Mouse (Mus musculus): Measurements from ENCODE around the gene Atp5d. TPM values are rescaled to one million over a fixed set of nuclear protein-coding genes. Genes with fewer than 3 reads are reported as not detected.
A peak's percentile ranks its signal among the peaks of the same experiment; 100 is the strongest.

The Atp5d gene
- polyA plus RNA-seq, 1 experiment from 2014 or later: 419 TPM

GRCm38 (mm10) chr10:80159021-80159560 is 20.7 kb downstream of the Atp5d start:
- peak overlapping the region; percentile 41 for H3K9ac ChIP-seq
- 0 out of 2 replicates have a peak, but pooled peaks cover 5% of the 10 kb centered on the region for H3K27me3 ChIP-seq (replicated peaks)
- peaks cover 36% of the 10 kb centered on the region for H3K36me3 ChIP-seq
- no peaks in the 10 kb centered on the region for H3K9me3 ChIP-seq (replicated peaks)
- WGBS (ENCODE audit: insufficient replicate concordance): 21% methylated on average over 12 of the region's 12 CpGs
- peak overlapping the region; percentile 96 for H3K4me2 ChIP-seq
- H3K4me3 ChIP-seq: peak overlapping the region; percentile 59
- no peak; the same call in 1 of the 2 replicates for ATAC-seq
- peaks cover 95% of the 10 kb centered on the region for H3K4me1 ChIP-seq
- peak overlapping the region; percentile 86 for H3K27ac ChIP-seq

GRCm38 (mm10) chr10:80159561-80160454 is 21.4 kb downstream of the Atp5d start:
- Histone ChIP-seq H3K27me3 (replicated peaks) (0 out of 2 replicates have a peak, but pooled peaks cover 10% of the 10 kb centered on the region), H3K36me3 (peaks cover 28% of the 10 kb centered on the region), H3K9me3 (replicated peaks) (no peaks in the 10 kb centered on the region), H3K9ac (peak overlapping the region; percentile 66), H3K4me1 (peaks cover 95% of the 10 kb centered on the region), H3K4me2 (peak overlapping the region; percentile 96), H3K4me3 (peak overlapping the region; percentile 59), H3K27ac (peak overlapping the region; percentile 86)
- peak; percentile 84 for ATAC-seq
- WGBS (ENCODE audit: insufficient replicate concordance): under 1% methylated on average over 55 of the region's 55 CpGs

- Histone ChIP-seq H3K27me3 (replicated peaks) (0 out of 2 replicates have a peak, but pooled peaks cover 10% of the 10 kb centered on the region), H3K4me2 (peak overlapping the region; percentile 96), H3K9me3 (replicated peaks) (no peaks in the 10 kb centered on the region), H3K4me3 (peak overlapping the region; percentile 59), H3K9ac (peak overlapping the region; percentile 66), H3K36me3 (peaks cover 19% of the 10 kb centered on the region), H3K4me1 (peaks cover 95% of the 10 kb centered on the region), H3K27ac (peak overlapping the region; percentile 85)
- ATAC-seq: peak; percentile 31
- WGBS (ENCODE audit: insufficient replicate concordance): under 1% methylated on average over 33 of the region's 33 CpGs
Measured at GRCm38 (mm10) chr10:80160455-80161371, 22.3 kb downstream of the Atp5d start.

- WGBS (ENCODE audit: insufficient replicate concordance): 24% methylated on average over 6 of the region's 7 CpGs
- Histone ChIP-seq H3K36me3 (peaks cover 10% of the 10 kb centered on the region), H3K4me1 (peaks cover 94% of the 10 kb centered on the region), H3K27me3 (replicated peaks) (0 out of 2 replicates have a peak, but pooled peaks cover 10% of the 10 kb centered on the region), H3K9ac (peak overlapping the region; percentile 66), H3K4me3 (peak overlapping the region; percentile 59), H3K9me3 (replicated peaks) (no peaks in the 10 kb centered on the region), H3K4me2 (peak overlapping the region; percentile 96), H3K27ac (peak overlapping the region; percentile 85)
- ATAC-seq: no peak
Measured at GRCm38 (mm10) chr10:80161522-80162242, 23.2 kb downstream of the Atp5d start.

GRCm38 (mm10) chr10:80162243-80162608 is 23.8 kb downstream of the Atp5d start:
- no peak for ATAC-seq
- Histone ChIP-seq H3K4me2 (peak overlapping the region; percentile 96; the same call in 1 of the 2 replicates), H3K36me3 (peaks cover 4% of the 10 kb centered on the region), H3K4me1 (peaks cover 94% of the 10 kb centered on the region), H3K9me3 (replicated peaks) (no peaks in the 10 kb centered on the region), H3K27me3 (replicated peaks) (0 out of 2 replicates have a peak, but pooled peaks cover 10% of the 10 kb centered on the region), H3K9ac (peak overlapping the region; percentile 66; the same call in 1 of the 2 replicates), H3K4me3 (no peak overlapping the region), H3K27ac (peak overlapping the region; percentile 85)
- 64% methylated on average over 3 of the region's 3 CpGs for WGBS (ENCODE audit: insufficient replicate concordance)

- H3K4me3 ChIP-seq: no peak overlapping the region
- no peaks in the 10 kb centered on the region for H3K36me3 ChIP-seq
- H3K27ac ChIP-seq: peak overlapping the region; percentile 85
- 69% methylated on average over 6 of the region's 6 CpGs for WGBS (ENCODE audit: insufficient replicate concordance)
- H3K4me1 ChIP-seq: peaks cover 88% of the 10 kb centered on the region
- no peak for ATAC-seq
- 0 out of 2 replicates have a peak, but pooled peaks cover 10% of the 10 kb centered on the region for H3K27me3 ChIP-seq (replicated peaks)
- H3K4me2 ChIP-seq: peak overlapping the region; percentile 3; the same call in 1 of the 2 replicates
- 0 out of 2 replicates have a peak overlapping the region, but pooled peaks have one; percentile 66 for H3K9ac ChIP-seq
- no peaks in the 10 kb centered on the region for H3K9me3 ChIP-seq (replicated peaks)
Measured at GRCm38 (mm10) chr10:80162716-80163299, 24.4 kb downstream of the Atp5d start.

GRCm38 (mm10) chr10:80163721-80164120 is 25.3 kb downstream of the Atp5d start:
- Histone ChIP-seq H3K9me3 (replicated peaks) (no peaks in the 10 kb centered on the region), H3K4me1 (peaks cover 83% of the 10 kb centered on the region), H3K4me2 (0 out of 2 replicates have a peak overlapping the region, but pooled peaks have one; percentile 90), H3K27ac (no peak overlapping the region), H3K36me3 (no peaks in the 10 kb centered on the region), H3K27me3 (replicated peaks) (0 out of 2 replicates have a peak, but pooled peaks cover 10% of the 10 kb centered on the region), H3K4me3 (no peak overlapping the region), H3K9ac (peak overlapping the region; percentile 61; the same call in 1 of the 2 replicates)
- WGBS (ENCODE audit: insufficient replicate concordance): 60% methylated on average over 8 of the region's 8 CpGs
- no peak for ATAC-seq

- peak overlapping the region; percentile 55 for H3K4me3 ChIP-seq
- WGBS (ENCODE audit: insufficient replicate concordance): 12% methylated on average over 43 of the region's 44 CpGs
- peaks cover 83% of the 10 kb centered on the region for H3K4me1 ChIP-seq
- H3K9me3 ChIP-seq (replicated peaks): no peaks in the 10 kb centered on the region
- 0 out of 2 replicates have a peak, but pooled peaks cover 10% of the 10 kb centered on the region for H3K27me3 ChIP-seq (replicated peaks)
- peak overlapping the region; percentile 90 for H3K4me2 ChIP-seq
- peak overlapping the region; percentile 69 for H3K27ac ChIP-seq
- H3K36me3 ChIP-seq: peaks cover 2% of the 10 kb centered on the region; the same call in 1 of the 2 replicates
- H3K9ac ChIP-seq: peak overlapping the region; percentile 61
- no peak for ATAC-seq
Measured at GRCm38 (mm10) chr10:80164161-80164997, 25.9 kb downstream of the Atp5d start.

- Histone ChIP-seq H3K27me3 (replicated peaks) (0 out of 2 replicates have a peak, but pooled peaks cover 10% of the 10 kb centered on the region), H3K9ac (peak overlapping the region; percentile 61), H3K36me3 (peaks cover 7% of the 10 kb centered on the region), H3K9me3 (replicated peaks) (no peaks in the 10 kb centered on the region), H3K27ac (peak overlapping the region; percentile 69), H3K4me2 (peak overlapping the region; percentile 90), H3K4me3 (peak overlapping the region; percentile 55), H3K4me1 (peaks cover 81% of the 10 kb centered on the region)
- 0% methylated on average over 17 of the region's 17 CpGs for WGBS (ENCODE audit: insufficient replicate concordance)
- peak; percentile 57 for ATAC-seq
Measured at GRCm38 (mm10) chr10:80164998-80165344, 26.5 kb downstream of the Atp5d start.

Data from liver, embryonic 12.5 days (tissue).